Mouse (Mus musculus): ENCODE results near the gene Polr1d. TPM values are rescaled to one million over a fixed set of nuclear protein-coding genes. Genes with fewer than 3 reads are reported as not detected.
A peak's percentile ranks its signal among the peaks of the same experiment; 100 is the strongest.

Gene Polr1d
- polyA plus RNA-seq (2015; fragmentation: Nextera tagmentation; extraction: Ambion mirVana): 87.6 and 89.7 TPM in 2 replicates

DNA sequence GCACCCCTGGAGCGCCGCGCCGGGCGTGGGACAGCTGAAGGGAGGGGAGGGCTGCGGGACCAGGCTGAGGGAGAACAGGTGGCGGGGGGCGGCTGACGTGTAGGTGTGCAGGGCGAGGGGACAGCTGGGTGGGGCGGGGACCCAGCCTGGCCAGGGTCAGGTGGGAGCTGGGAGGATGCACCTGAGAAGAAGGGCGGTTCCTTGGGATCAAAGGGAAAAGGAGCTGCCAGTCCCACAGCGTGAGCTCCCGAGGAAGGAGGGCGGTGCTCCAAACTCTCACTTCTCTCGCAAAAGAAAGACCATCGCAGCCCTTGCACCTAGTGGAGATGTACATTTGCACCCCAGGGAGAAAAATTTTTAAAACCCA is at the start of gene Polr1d:
Polr1d (plus strand) TSS at position 252 of the 367 bp plus-strand sequence.
- peak within 1 kb of the TSS; percentile 94 for H3K4me2 ChIP-seq (ENCODE audit: low read length)
- peaks cover 16% of the 10 kb centered on the region for H3K4me1 ChIP-seq (ENCODE audit: control insufficient read depth, insufficient read depth, low read length)
- peak within 1 kb of the TSS; percentile 91 for H3K27ac ChIP-seq (ENCODE audit: low read length)
- H3K36me3 ChIP-seq (ENCODE audit: control insufficient read depth, insufficient read depth, low read length): no peaks in the 10 kb centered on the region
- peak within 1 kb of the TSS; percentile 92 for H3K4me3 ChIP-seq (ENCODE audit: low read depth, low read length)
- H3K9ac ChIP-seq (ENCODE audit: low read depth, low read length): peak within 1 kb of the TSS; percentile 81
- H3K9me3 ChIP-seq (replicated peaks; ENCODE audit: control insufficient read depth, low read length, poor library complexity, severe bottlenecking): no peaks in the 10 kb centered on the region
- WGBS: 0% methylated on average over 17 of the region's 17 CpGs
- no peaks in the 10 kb centered on the region for H3K27me3 ChIP-seq (ENCODE audit: control insufficient read depth, insufficient read depth, low read depth, low read length)
- ATAC-seq: no peak; the same call in 1 of the 2 replicates

DNA sequence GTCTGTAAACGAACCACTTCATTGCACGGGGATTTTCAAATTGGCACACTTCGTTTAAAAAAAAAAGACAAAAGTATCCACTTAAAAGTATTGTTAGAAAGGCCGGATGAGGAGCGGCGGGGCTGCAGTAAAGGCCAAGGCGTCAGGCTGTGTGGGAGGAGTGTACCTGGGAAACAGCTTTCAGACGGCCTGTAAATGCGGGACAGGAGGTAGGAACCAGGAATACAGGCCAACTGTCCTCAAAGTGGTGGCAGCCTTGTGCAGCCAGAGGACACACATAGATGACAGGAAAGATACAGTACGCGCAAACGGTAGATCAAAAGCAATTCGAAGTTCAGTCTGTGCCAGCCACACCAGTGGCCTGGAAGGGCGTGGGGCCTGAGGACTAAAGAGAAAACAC is 45.6 kb upstream of the Polr1d start:
- WGBS: 86% methylated on average over 14 of the region's 14 CpGs
- ATAC-seq: no peak
- Histone ChIP-seq H3K9me3 (replicated peaks; ENCODE audit: control insufficient read depth, low read length, poor library complexity, severe bottlenecking) (no peaks in the 10 kb centered on the region), H3K27ac (ENCODE audit: low read length) (no peak overlapping the region), H3K27me3 (ENCODE audit: control insufficient read depth, insufficient read depth, low read depth, low read length) (no peaks in the 10 kb centered on the region), H3K4me3 (ENCODE audit: low read depth, low read length) (no peak overlapping the region), H3K36me3 (ENCODE audit: control insufficient read depth, insufficient read depth, low read length) (0 out of 2 replicates have a peak, but pooled peaks cover 2% of the 10 kb centered on the region), H3K9ac (ENCODE audit: low read depth, low read length) (no peak overlapping the region), H3K4me2 (ENCODE audit: low read length) (no peak overlapping the region), H3K4me1 (ENCODE audit: control insufficient read depth, insufficient read depth, low read length) (no peaks in the 10 kb centered on the region)

DNA sequence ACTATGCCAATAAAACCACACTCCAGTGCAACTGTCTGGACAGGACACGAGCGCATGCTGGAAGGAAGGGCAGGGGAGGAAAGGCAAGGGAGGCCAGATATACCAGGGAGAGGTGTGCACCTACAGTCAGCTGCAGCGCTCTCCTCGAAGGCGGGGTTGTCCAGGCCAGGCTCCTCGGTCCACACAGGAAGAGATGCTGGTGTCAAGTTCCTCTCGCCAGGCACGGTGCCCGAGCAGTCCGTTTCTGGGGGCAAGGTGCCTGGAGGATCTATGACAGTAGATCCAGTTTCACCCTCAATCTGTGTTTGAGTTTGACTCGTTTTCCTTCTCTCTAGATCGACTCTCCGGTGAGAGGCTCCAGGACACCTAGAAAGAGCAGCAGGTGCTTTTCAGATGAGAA is 43.7 kb upstream of the Polr1d start:
- WGBS: 96% methylated on average over 13 of the region's 13 CpGs
- H3K9me3 ChIP-seq (replicated peaks; ENCODE audit: control insufficient read depth, low read length, poor library complexity, severe bottlenecking): no peaks in the 10 kb centered on the region
- no peaks in the 10 kb centered on the region for H3K27me3 ChIP-seq (ENCODE audit: control insufficient read depth, insufficient read depth, low read depth, low read length)
- no peak overlapping the region for H3K9ac ChIP-seq (ENCODE audit: low read depth, low read length)
- no peak overlapping the region for H3K4me3 ChIP-seq (ENCODE audit: low read depth, low read length)
- ATAC-seq: no peak
- H3K4me2 ChIP-seq (ENCODE audit: low read length): no peak overlapping the region
- H3K4me1 ChIP-seq (ENCODE audit: control insufficient read depth, insufficient read depth, low read length): no peaks in the 10 kb centered on the region
- 0 out of 2 replicates have a peak, but pooled peaks cover 2% of the 10 kb centered on the region for H3K36me3 ChIP-seq (ENCODE audit: control insufficient read depth, insufficient read depth, low read length)
- no peak overlapping the region for H3K27ac ChIP-seq (ENCODE audit: low read length)

DNA sequence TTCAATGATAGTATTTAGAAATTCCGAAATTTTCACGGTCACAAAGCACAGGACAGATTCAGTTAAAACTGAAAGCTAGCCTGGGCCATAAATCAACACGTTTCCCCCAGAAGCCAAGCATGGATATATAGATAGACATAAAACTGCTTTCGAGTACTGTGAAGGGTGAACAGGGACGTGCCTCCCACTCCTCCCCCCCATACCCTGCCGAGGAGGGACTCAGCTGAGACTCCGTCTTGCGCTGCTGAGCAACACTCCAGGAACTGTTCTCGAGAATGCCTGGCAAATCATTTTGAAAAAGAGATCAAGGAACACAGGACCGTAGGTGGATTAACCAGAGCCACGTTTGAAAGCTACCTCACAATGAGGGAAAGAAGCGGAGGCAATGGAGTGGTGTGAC is 42.6 kb upstream of the Polr1d start:
- Histone ChIP-seq H3K36me3 (ENCODE audit: control insufficient read depth, insufficient read depth, low read length) (no peaks in the 10 kb centered on the region), H3K9ac (ENCODE audit: low read depth, low read length) (no peak overlapping the region), H3K4me2 (ENCODE audit: low read length) (no peak overlapping the region), H3K27me3 (ENCODE audit: control insufficient read depth, insufficient read depth, low read depth, low read length) (no peaks in the 10 kb centered on the region), H3K4me3 (ENCODE audit: low read depth, low read length) (no peak overlapping the region), H3K27ac (ENCODE audit: low read length) (no peak overlapping the region), H3K9me3 (replicated peaks; ENCODE audit: control insufficient read depth, low read length, poor library complexity, severe bottlenecking) (no peaks in the 10 kb centered on the region), H3K4me1 (ENCODE audit: control insufficient read depth, insufficient read depth, low read length) (no peaks in the 10 kb centered on the region)
- ATAC-seq: no peak
- WGBS: 52% methylated on average over 12 of the region's 12 CpGs

DNA sequence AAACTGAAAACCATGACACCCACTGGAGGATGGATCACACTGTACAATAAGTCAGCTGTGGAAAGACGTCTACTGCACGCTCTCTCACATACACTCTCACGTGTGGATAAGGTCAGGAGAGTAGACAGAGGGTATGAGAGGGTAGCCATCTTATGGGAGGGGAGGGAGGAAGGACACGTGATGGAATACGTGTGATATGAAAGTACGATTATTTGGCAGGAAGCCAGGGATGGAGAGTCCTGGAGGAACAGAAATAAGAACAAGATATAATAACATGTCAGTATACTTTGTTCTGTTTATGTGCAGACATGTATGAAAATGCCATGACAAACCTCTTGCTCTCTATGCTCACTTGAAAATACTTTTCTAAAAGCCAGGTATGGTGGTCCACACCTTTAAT is 41.5 kb upstream of the Polr1d start:
- H3K9me3 ChIP-seq (replicated peaks; ENCODE audit: control insufficient read depth, low read length, poor library complexity, severe bottlenecking): no peaks in the 10 kb centered on the region
- H3K4me1 ChIP-seq (ENCODE audit: control insufficient read depth, insufficient read depth, low read length): no peaks in the 10 kb centered on the region
- no peaks in the 10 kb centered on the region for H3K36me3 ChIP-seq (ENCODE audit: control insufficient read depth, insufficient read depth, low read length)
- 78% methylated on average over 6 of the region's 6 CpGs for WGBS
- no peaks in the 10 kb centered on the region for H3K27me3 ChIP-seq (ENCODE audit: control insufficient read depth, insufficient read depth, low read depth, low read length)
- no peak overlapping the region for H3K9ac ChIP-seq (ENCODE audit: low read depth, low read length)
- no peak overlapping the region for H3K4me2 ChIP-seq (ENCODE audit: low read length)
- ATAC-seq: no peak
- H3K4me3 ChIP-seq (ENCODE audit: low read depth, low read length): no peak overlapping the region
- H3K27ac ChIP-seq (ENCODE audit: low read length): no peak overlapping the region

DNA sequence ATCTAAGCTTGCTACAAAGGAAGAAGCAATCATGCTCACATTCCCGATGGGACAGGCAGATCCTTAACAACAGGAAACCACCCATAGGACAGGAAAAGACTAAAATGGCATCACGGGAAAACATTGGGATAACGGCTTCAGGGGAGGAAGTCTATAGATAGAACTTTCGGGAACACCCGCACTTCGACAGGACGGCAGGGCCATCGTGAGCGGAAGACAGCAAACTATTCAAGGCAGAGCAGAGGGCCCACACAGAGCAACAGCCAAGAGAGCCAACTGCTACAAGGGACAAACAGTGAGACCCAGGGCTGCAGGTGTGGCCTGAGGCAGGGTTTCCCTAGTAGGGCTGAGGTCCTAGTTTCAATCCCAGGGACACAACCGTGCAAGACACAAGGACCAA is 40.8 kb upstream of the Polr1d start:
- no peak overlapping the region for H3K27ac ChIP-seq (ENCODE audit: low read length)
- no peaks in the 10 kb centered on the region for H3K27me3 ChIP-seq (ENCODE audit: control insufficient read depth, insufficient read depth, low read depth, low read length)
- no peak overlapping the region for H3K4me3 ChIP-seq (ENCODE audit: low read depth, low read length)
- ATAC-seq: no peak
- H3K36me3 ChIP-seq (ENCODE audit: control insufficient read depth, insufficient read depth, low read length): no peaks in the 10 kb centered on the region
- H3K9ac ChIP-seq (ENCODE audit: low read depth, low read length): no peak overlapping the region
- no peak overlapping the region for H3K4me2 ChIP-seq (ENCODE audit: low read length)
- WGBS: 88% methylated on average over 10 of the region's 10 CpGs
- H3K9me3 ChIP-seq (replicated peaks; ENCODE audit: control insufficient read depth, low read length, poor library complexity, severe bottlenecking): no peaks in the 10 kb centered on the region
- no peaks in the 10 kb centered on the region for H3K4me1 ChIP-seq (ENCODE audit: control insufficient read depth, insufficient read depth, low read length)

DNA sequence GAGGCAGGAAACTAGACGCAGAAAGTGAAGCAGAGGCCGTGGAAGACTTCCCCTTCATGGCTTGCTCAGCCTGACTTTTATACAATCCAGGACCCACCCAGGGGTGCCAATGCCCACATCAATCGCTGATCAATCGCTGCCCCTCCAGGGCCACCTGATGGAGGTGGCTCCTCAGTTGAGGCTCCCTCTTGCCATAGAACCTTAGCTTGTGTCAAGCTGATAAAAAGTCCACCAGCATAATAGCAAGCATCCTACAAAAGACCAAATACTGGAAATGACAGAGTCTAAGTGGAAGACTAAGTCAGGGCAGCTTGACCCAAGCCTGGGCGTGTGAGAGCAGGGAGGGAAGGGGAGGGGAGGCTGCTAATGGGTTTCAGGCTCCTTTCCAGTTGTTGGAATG is 40.2 kb upstream of the Polr1d start:
- Histone ChIP-seq H3K4me3 (ENCODE audit: low read depth, low read length) (no peak overlapping the region), H3K27me3 (ENCODE audit: control insufficient read depth, insufficient read depth, low read depth, low read length) (no peaks in the 10 kb centered on the region), H3K9ac (ENCODE audit: low read depth, low read length) (no peak overlapping the region), H3K4me1 (ENCODE audit: control insufficient read depth, insufficient read depth, low read length) (no peaks in the 10 kb centered on the region), H3K9me3 (replicated peaks; ENCODE audit: control insufficient read depth, low read length, poor library complexity, severe bottlenecking) (no peaks in the 10 kb centered on the region), H3K36me3 (ENCODE audit: control insufficient read depth, insufficient read depth, low read length) (no peaks in the 10 kb centered on the region), H3K27ac (ENCODE audit: low read length) (no peak overlapping the region), H3K4me2 (ENCODE audit: low read length) (no peak overlapping the region)
- no peak for ATAC-seq
- WGBS: 84% methylated on average over 5 of the region's 5 CpGs

DNA sequence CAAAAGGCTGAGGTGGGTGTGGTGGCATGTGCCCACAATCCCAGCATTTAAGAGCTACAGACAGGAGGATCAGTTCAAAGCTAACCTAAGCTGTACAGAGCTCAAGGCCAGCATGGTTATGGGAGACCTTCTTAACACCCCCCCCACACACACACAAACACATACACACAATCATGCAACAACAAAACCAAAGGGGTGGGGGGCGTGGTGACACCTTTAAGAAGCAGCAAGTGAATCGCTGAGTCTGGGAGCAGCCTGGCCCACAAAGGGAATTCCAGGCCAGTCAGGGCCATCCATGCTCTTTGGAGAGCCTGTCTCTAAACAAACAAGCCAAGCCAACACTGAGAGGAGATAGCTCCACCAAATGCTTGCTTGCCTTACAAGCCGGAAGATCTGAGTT is 39.2 kb upstream of the Polr1d start:
- Histone ChIP-seq H3K4me3 (ENCODE audit: low read depth, low read length) (no peak overlapping the region), H3K27me3 (ENCODE audit: control insufficient read depth, insufficient read depth, low read depth, low read length) (no peaks in the 10 kb centered on the region), H3K9ac (ENCODE audit: low read depth, low read length) (no peak overlapping the region), H3K4me2 (ENCODE audit: low read length) (no peak overlapping the region), H3K4me1 (ENCODE audit: control insufficient read depth, insufficient read depth, low read length) (peaks cover 3% of the 10 kb centered on the region; the same call in 1 of the 2 replicates), H3K9me3 (replicated peaks; ENCODE audit: control insufficient read depth, low read length, poor library complexity, severe bottlenecking) (no peaks in the 10 kb centered on the region), H3K27ac (ENCODE audit: low read length) (no peak overlapping the region), H3K36me3 (ENCODE audit: control insufficient read depth, insufficient read depth, low read length) (no peaks in the 10 kb centered on the region)
- ATAC-seq: no peak
- WGBS: 70% methylated on average over 3 of the region's 3 CpGs

DNA sequence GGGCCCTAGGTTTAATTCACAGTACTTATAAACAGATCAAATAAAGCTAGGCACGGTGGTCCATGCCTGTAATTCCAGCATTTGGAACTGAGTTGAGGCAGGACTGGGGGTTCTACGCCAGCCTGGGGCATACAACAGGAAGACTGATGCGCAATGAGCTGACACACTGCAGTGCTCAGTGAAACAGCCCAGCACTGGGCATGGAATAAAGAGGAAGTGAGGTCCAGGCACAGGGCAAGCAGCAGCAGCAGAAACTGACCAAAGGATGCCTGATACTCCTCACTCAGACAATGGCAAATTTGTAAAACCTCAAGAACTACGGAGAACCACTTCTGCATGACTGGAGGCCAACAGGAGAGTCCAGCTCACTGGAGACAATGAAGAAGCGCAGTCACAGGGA is 37.5 kb upstream of the Polr1d start:
- 75% methylated on average over 5 of the region's 5 CpGs for WGBS
- H3K4me3 ChIP-seq (ENCODE audit: low read depth, low read length): no peak overlapping the region

More for the DNA sequence above, 37.5 kb upstream of the Polr1d start:
- no peak overlapping the region for H3K4me2 ChIP-seq (ENCODE audit: low read length)
- no peak overlapping the region for H3K27ac ChIP-seq (ENCODE audit: low read length)
- H3K36me3 ChIP-seq (ENCODE audit: control insufficient read depth, insufficient read depth, low read length): no peaks in the 10 kb centered on the region
- no peaks in the 10 kb centered on the region for H3K9me3 ChIP-seq (replicated peaks; ENCODE audit: control insufficient read depth, low read length, poor library complexity, severe bottlenecking)
- no peak for ATAC-seq
- H3K27me3 ChIP-seq (ENCODE audit: control insufficient read depth, insufficient read depth, low read depth, low read length): no peaks in the 10 kb centered on the region
- no peak overlapping the region for H3K9ac ChIP-seq (ENCODE audit: low read depth, low read length)
- peaks cover 8% of the 10 kb centered on the region for H3K4me1 ChIP-seq (ENCODE audit: control insufficient read depth, insufficient read depth, low read length)

All from midbrain, embryonic 16.5 days (tissue).